Mouse (Mus musculus) erythroblast, embryonic 14.5 days (primary cell): ENCODE results near the gene Iqschfp.

Source experiments
- GATA1 ChIP-seq: IDR thresholded peaks from 2 replicates; pipeline ENCODE4 v1.6.1; 2012; ENCODE audit warnings: low read length, inconsistent platforms, mixed read lengths
- TAL1 ChIP-seq: IDR thresholded peaks from 3 replicates; pipeline ENCODE4 v1.6.1; 2012; ENCODE audit warnings: low read length, inconsistent platforms, mixed read lengths

GRCm38 (mm10) chr3:68405724-68406123 is 513.7 kb downstream of the Iqschfp start:
- TF ChIP-seq GATA1 (no peak), TAL1 (no peak)
